Mouse (Mus musculus): ENCODE results near the gene Rd3. TPM values are rescaled to one million over a fixed set of nuclear protein-coding genes. Genes with fewer than 3 reads are reported as not detected.

Rd3 gene
- total RNA-seq (2017), result not detected in 3 replicates

DNA sequence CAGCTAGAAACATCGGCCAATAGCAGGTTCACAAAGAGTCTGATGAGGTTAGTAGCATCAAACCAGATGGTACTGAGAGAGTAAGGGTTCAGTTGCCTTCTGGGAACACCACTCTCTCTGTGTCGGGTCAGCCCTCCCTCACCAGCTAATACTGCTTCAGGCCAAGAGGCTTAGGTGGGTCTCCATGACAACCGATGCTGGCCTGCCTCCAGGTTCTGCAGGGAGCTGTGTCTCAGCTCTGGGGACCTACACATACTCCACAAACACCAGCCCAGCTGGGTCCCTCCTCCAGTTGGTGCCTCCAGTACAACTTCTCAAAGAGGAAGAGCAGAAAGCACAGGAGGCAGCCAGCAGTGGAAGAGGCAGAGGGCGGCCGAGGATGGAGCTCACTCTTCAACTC, at the start of gene Rd3:
TSS of gene Rd3 (plus strand) at position 184 of the 400 bp plus-strand sequence.
- no peak for ATAC-seq (replicated peaks; ENCODE audit: insufficient number of reproducible peaks, low FRiP score, low TSS enrichment, poor library complexity, severe bottlenecking)

DNA sequence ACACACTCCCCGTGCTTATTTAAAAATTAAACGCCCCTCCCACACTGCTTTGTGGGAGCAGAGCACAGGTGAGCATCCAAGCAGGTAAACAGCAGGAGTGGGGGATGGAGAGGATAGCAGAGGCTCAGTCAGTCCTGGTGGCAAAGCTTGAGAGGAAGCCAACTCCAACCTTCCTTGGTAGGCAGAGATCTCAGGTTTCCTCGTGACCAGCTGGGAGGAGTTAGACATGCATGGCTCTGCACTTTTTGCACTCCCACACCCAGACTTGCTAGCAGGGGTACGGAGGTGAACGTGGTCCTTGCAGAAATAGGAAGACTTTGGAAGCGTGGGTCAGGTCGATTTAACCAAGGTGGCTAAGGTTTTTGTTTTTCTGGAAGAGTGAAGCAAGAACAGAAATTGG, 48.8 kb upstream of the Rd3 start:
- no peak for ATAC-seq (replicated peaks; ENCODE audit: insufficient number of reproducible peaks, low FRiP score, low TSS enrichment, poor library complexity, severe bottlenecking)

- ATAC-seq (replicated peaks; ENCODE audit: insufficient number of reproducible peaks, low FRiP score, low TSS enrichment, poor library complexity, severe bottlenecking), result no peak
These were observed 48.1 kb upstream of the Rd3 start for GRCm38 (mm10) chr1:191929065-191929464.

GRCm38 (mm10) chr1:191929897-191930524, 47.2 kb upstream of the Rd3 start:
- ATAC-seq (replicated peaks; ENCODE audit: insufficient number of reproducible peaks, low FRiP score, low TSS enrichment, poor library complexity, severe bottlenecking), result no peak

- ATAC-seq (replicated peaks; ENCODE audit: insufficient number of reproducible peaks, low FRiP score, low TSS enrichment, poor library complexity, severe bottlenecking), result no peak
These were observed 46.6 kb upstream of the Rd3 start for GRCm38 (mm10) chr1:191930525-191931105.

GRCm38 (mm10) chr1:191932286-191932985, 44.7 kb upstream of the Rd3 start:
- ATAC-seq (replicated peaks; ENCODE audit: insufficient number of reproducible peaks, low FRiP score, low TSS enrichment, poor library complexity, severe bottlenecking), result no peak

DNA sequence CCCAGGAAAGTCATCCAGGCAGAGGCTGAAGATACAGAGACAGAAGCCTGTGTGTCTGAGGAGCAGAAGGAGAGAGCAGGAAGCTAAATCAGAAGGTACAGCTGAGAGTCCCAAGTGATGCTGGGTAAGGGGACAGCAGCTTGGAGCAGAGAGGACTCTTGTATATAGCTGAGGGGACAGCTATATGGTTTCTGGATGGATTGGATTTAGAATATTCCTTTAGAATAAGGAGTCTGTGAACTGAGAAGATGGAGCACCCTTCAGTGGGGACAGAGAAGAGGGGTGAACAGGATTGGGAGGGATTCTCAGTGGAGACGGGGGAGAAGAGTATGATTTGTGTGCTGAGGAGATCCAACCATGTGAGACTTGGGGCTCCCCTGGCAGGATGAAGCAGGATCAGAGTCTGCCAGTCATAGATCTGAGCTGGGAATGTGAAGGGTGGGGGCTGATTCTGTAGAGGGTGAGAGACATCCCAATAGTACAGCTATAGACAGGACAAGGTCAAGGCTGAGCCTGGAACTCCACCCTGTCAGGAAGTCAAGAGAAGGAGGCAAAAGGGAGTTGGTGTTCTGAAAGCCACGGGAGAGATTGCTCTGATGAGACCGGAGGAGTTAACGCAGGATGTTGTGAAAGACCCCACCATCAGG, 44.1 kb upstream of the Rd3 start:
- ATAC-seq (replicated peaks; ENCODE audit: insufficient number of reproducible peaks, low FRiP score, low TSS enrichment, poor library complexity, severe bottlenecking), result no peak

GRCm38 (mm10) chr1:191943638-191944037, 33.5 kb upstream of the Rd3 start:
- no peak for ATAC-seq (replicated peaks; ENCODE audit: insufficient number of reproducible peaks, low FRiP score, low TSS enrichment, poor library complexity, severe bottlenecking)

DNA sequence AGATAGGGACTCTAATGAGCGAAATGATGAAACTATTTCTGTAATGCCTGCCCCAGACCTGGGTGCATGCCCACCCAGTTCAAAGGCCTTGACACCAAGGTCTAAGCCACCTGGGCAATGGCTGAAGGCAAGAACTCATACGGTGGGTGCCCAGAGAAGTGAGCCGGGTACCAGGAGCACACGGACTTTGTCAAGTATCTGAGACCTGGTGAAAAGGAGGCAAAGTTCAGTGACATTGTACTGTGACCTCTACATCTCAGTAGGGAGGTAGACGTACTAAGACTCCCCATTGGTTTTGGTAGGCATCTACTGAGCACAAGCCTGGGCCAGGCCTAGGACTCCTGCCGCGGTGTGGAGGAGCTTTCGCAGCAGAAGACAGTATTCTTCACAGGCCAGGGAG, 31.8 kb upstream of the Rd3 start:
- no peak for ATAC-seq (replicated peaks; ENCODE audit: insufficient number of reproducible peaks, low FRiP score, low TSS enrichment, poor library complexity, severe bottlenecking)

GRCm38 (mm10) chr1:191945756-191946155, 31.4 kb upstream of the Rd3 start:
- ATAC-seq (replicated peaks; ENCODE audit: insufficient number of reproducible peaks, low FRiP score, low TSS enrichment, poor library complexity, severe bottlenecking), result no peak

DNA sequence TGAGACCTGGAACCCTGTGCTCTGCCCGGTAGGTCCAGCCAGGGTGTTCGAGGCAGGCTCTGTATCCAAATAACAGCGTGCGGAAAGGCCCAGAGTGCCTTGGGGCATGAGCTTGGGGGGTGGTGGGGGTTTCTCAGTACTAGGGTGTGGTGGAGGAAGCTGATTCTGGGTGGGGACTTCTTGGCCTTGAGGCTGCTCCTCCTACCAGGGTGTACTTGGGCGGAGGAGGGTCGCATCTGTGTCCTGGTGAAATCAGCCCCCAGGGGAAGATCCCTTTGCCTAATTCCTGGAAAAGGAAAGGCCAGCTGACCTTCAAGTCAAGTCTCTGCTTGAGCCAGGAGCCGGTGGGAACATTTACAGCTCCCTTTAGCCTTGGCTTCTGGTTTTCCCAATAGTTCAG, 30.9 kb upstream of the Rd3 start:
- no peak for ATAC-seq (replicated peaks; ENCODE audit: insufficient number of reproducible peaks, low FRiP score, low TSS enrichment, poor library complexity, severe bottlenecking)

- no peak for ATAC-seq (replicated peaks; ENCODE audit: insufficient number of reproducible peaks, low FRiP score, low TSS enrichment, poor library complexity, severe bottlenecking)
These were observed 30.3 kb upstream of the Rd3 start for GRCm38 (mm10) chr1:191946835-191947234.

- ATAC-seq (replicated peaks; ENCODE audit: insufficient number of reproducible peaks, low FRiP score, low TSS enrichment, poor library complexity, severe bottlenecking), result no peak
These were observed 29.4 kb upstream of the Rd3 start for GRCm38 (mm10) chr1:191947796-191948195.

- no peak for ATAC-seq (replicated peaks; ENCODE audit: insufficient number of reproducible peaks, low FRiP score, low TSS enrichment, poor library complexity, severe bottlenecking)
These were observed 28.6 kb upstream of the Rd3 start for GRCm38 (mm10) chr1:191948600-191948999.

- no peak for ATAC-seq (replicated peaks; ENCODE audit: insufficient number of reproducible peaks, low FRiP score, low TSS enrichment, poor library complexity, severe bottlenecking)
These were observed 26.6 kb upstream of the Rd3 start for GRCm38 (mm10) chr1:191950611-191951010.

- no peak for ATAC-seq (replicated peaks; ENCODE audit: insufficient number of reproducible peaks, low FRiP score, low TSS enrichment, poor library complexity, severe bottlenecking)
These were observed 24.3 kb upstream of the Rd3 start for GRCm38 (mm10) chr1:191952733-191953335.

- ATAC-seq (replicated peaks; ENCODE audit: insufficient number of reproducible peaks, low FRiP score, low TSS enrichment, poor library complexity, severe bottlenecking), result 0 out of 2 replicates have a peak, but pooled peaks have one; percentile 24
These were observed 22.1 kb upstream of the Rd3 start for GRCm38 (mm10) chr1:191955101-191955500.

GRCm38 (mm10) chr1:191956261-191956660, 20.9 kb upstream of the Rd3 start:
- ATAC-seq (replicated peaks; ENCODE audit: insufficient number of reproducible peaks, low FRiP score, low TSS enrichment, poor library complexity, severe bottlenecking), result 0 out of 2 replicates have a peak, but pooled peaks have one; percentile 9

GRCm38 (mm10) chr1:191956871-191957270, 20.3 kb upstream of the Rd3 start:
- no peak for ATAC-seq (replicated peaks; ENCODE audit: insufficient number of reproducible peaks, low FRiP score, low TSS enrichment, poor library complexity, severe bottlenecking)
